Mouse (Mus musculus): ENCODE measurements at regions not wholly inside any gene's neighbourhood (a gene's known extent, or its start where the extent isn't known, plus 50 kb on each side); places are given as distances from the start of the nearest gene placed in this dataset.

DNA sequence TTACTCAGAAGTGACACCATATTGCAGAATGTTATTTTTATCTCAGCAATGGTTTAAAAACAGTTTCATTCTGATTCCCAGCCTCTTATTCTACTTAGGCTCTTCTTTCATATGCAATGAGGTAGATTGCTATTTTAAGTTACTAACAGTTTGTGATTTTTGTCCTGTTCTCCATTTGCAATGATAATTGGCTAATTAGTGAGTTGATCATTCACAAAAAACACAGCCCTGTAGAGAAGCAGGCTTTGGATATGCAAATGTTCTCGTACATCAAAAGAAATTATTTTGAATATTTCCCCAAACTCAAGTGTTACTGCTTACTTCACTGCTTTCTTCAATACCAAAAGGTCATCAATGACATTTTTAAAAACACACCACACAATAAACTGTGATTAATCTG, 184.7 kb upstream of the Galnt5 start:
- H3K36me3 ChIP-seq (ENCODE audit: insufficient read depth, low read length): no peaks in the 10 kb centered on the region
- no peak overlapping the region for H3K4me3 ChIP-seq (ENCODE audit: low read depth, low read length)
- TF ChIP-seq EP300 (IDR thresholded peaks at IDR 0.05) (no peak), CTCF (IDR thresholded peaks at IDR 0.05) (no peak)
- no peak for ATAC-seq
- no peaks in the 10 kb centered on the region for H3K4me1 ChIP-seq (ENCODE audit: insufficient read depth, low read depth, low read length)
- H3K9me3 ChIP-seq (ENCODE audit: low read length): no peaks in the 10 kb centered on the region
- no peak overlapping the region for H3K27ac ChIP-seq (ENCODE audit: low read length)
- no peak overlapping the region for H3K9ac ChIP-seq (replicated peaks; ENCODE audit: low read depth)
- H3K27me3 ChIP-seq (replicated peaks; ENCODE audit: insufficient read depth, low read length): no peaks in the 10 kb centered on the region
- H3K4me2 ChIP-seq (replicated peaks; ENCODE audit: low read depth, low read length): no peak overlapping the region
- no peak for DNase-seq (ENCODE audit: low spot score)
- 78% methylated on average over 1 of the region's 1 CpGs for WGBS

DNA sequence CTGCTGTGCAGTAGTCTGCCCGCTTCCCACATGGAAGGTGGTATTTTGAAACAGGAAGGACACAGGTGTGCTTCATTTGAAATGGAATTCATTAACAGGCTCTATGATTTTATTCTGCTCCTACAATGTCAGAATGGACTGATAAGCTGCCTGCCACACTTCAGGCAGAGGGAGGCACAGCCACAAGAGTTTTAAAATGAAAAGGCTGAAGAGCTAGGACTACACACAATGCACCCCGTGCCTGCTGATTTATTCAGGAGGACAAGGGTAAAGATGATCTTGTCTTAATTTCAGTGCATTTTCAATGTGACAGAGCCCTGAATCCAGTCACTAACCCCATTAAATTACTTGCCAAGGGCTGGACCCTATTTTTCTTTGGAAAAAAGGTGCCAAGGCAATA, 177.3 kb upstream of the Galnt5 start:
- Histone ChIP-seq H3K4me1 (ENCODE audit: insufficient read depth, low read depth, low read length) (no peaks in the 10 kb centered on the region), H3K27ac (ENCODE audit: low read length) (no peak overlapping the region), H3K9me3 (ENCODE audit: low read length) (no peaks in the 10 kb centered on the region), H3K27me3 (replicated peaks; ENCODE audit: insufficient read depth, low read length) (no peaks in the 10 kb centered on the region), H3K4me3 (ENCODE audit: low read depth, low read length) (no peak overlapping the region), H3K4me2 (replicated peaks; ENCODE audit: low read depth, low read length) (no peak overlapping the region), H3K9ac (replicated peaks; ENCODE audit: low read depth) (no peak overlapping the region), H3K36me3 (ENCODE audit: insufficient read depth, low read length) (no peaks in the 10 kb centered on the region)
- DNase-seq (ENCODE audit: low spot score) (no peak), ATAC-seq (no peak)
- WGBS: 69% methylated on average over 2 of the region's 2 CpGs
- no peak for TF ChIP-seq CTCF (IDR thresholded peaks at IDR 0.05)
- no peak for TF ChIP-seq EP300 (IDR thresholded peaks at IDR 0.05)

GRCm38 (mm10) chr2:57820923-57821322, 176.8 kb upstream of the Galnt5 start:
- Histone ChIP-seq H3K4me2 (replicated peaks; ENCODE audit: low read depth, low read length) (no peak overlapping the region), H3K27me3 (replicated peaks; ENCODE audit: insufficient read depth, low read length) (no peaks in the 10 kb centered on the region), H3K9ac (replicated peaks; ENCODE audit: low read depth) (no peak overlapping the region), H3K4me3 (ENCODE audit: low read depth, low read length) (no peak overlapping the region), H3K9me3 (ENCODE audit: low read length) (no peaks in the 10 kb centered on the region), H3K4me1 (ENCODE audit: insufficient read depth, low read depth, low read length) (no peaks in the 10 kb centered on the region), H3K36me3 (ENCODE audit: insufficient read depth, low read length) (no peaks in the 10 kb centered on the region), H3K27ac (ENCODE audit: low read length) (no peak overlapping the region)
- 95% methylated on average over 1 of the region's 1 CpGs for WGBS
- ATAC-seq: no peak
- DNase-seq (ENCODE audit: low spot score): no peak
- no peak for TF ChIP-seq EP300 (IDR thresholded peaks at IDR 0.05)
- TF ChIP-seq CTCF (IDR thresholded peaks at IDR 0.05): no peak

DNA sequence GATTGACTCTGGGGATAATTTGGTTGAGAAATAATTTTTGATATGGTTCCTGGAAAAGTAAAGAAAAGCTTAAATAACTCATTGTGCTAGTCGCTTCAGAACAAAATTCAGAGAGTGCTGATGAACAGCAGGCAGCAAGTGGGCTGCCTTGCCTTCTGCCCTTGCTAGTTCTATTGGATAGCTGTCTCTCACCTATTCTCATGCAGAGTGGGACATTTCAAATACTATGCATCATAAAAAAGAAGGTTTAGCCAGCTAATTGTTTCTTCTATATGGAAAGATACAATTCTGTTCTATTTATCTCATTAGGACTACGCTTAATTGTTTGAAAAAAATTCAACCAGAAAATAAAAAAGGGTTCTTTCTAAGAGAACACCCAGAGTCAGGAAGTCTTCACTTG, 169.4 kb upstream of the Galnt5 start:
- no peak overlapping the region for H3K4me3 ChIP-seq (ENCODE audit: low read depth, low read length)
- H3K27me3 ChIP-seq (replicated peaks; ENCODE audit: insufficient read depth, low read length): no peaks in the 10 kb centered on the region
- no peaks in the 10 kb centered on the region for H3K9me3 ChIP-seq (ENCODE audit: low read length)
- no peak overlapping the region for H3K4me2 ChIP-seq (replicated peaks; ENCODE audit: low read depth, low read length)
- WGBS: 70% methylated on average over 2 of the region's 2 CpGs
- H3K9ac ChIP-seq (replicated peaks; ENCODE audit: low read depth): no peak overlapping the region
- DNase-seq (ENCODE audit: low spot score) (no peak), ATAC-seq (no peak)
- no peaks in the 10 kb centered on the region for H3K4me1 ChIP-seq (ENCODE audit: insufficient read depth, low read depth, low read length)
- H3K36me3 ChIP-seq (ENCODE audit: insufficient read depth, low read length): no peaks in the 10 kb centered on the region
- TF ChIP-seq CTCF (IDR thresholded peaks at IDR 0.05) (no peak), EP300 (IDR thresholded peaks at IDR 0.05) (no peak)
- no peak overlapping the region for H3K27ac ChIP-seq (ENCODE audit: low read length)

DNA sequence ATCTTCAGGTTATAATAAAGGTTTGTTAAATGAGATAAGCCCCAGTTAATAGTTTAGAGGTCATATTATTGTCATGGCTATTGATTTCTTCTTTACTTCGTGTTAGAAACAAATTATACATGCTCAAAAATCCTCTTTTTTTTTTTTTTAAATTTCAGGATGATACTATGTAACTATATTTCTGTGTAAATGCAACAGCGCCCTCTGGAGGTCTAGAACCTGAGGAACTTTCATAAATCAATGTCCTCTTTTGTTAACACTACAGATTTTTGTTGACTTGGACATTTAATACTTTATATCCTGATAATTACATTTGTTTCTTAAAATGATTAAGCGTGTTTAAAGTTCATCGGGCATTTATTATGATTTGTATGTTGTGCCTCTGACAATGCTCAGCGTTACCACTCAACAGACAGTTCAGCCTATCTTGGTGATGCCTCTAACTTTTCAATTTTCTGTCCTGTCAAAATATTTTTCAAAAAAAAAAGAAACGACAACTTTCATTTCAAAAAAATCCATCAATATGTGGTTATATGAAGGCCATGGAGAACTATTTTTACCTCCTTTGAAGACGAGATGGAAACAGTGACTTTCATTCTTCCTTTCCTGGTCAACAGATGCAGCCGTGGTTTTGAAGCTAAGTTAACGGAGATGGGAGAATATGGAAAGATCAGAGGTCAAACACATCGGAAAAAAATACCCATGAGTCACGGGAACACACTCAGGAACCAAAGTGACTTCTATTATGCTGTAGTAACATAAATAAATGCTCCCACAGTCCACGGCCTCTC, 164.9 kb upstream of the Galnt5 start:
- no peaks in the 10 kb centered on the region for H3K4me1 ChIP-seq (ENCODE audit: insufficient read depth, low read depth, low read length)
- ATAC-seq: no peak
- no peak overlapping the region for H3K9ac ChIP-seq (replicated peaks; ENCODE audit: low read depth)
- TF ChIP-seq EP300 (IDR thresholded peaks at IDR 0.05) (no peak), CTCF (IDR thresholded peaks at IDR 0.05) (peak; percentile 59)
- DNase-seq (ENCODE audit: low spot score): peak; percentile 42
- no peaks in the 10 kb centered on the region for H3K36me3 ChIP-seq (ENCODE audit: insufficient read depth, low read length)
- WGBS: 28% methylated on average over 12 of the region's 12 CpGs
- no peak overlapping the region for H3K4me2 ChIP-seq (replicated peaks; ENCODE audit: low read depth, low read length)
- H3K27me3 ChIP-seq (replicated peaks; ENCODE audit: insufficient read depth, low read length): no peaks in the 10 kb centered on the region
- H3K27ac ChIP-seq (ENCODE audit: low read length): no peak overlapping the region
- no peak overlapping the region for H3K4me3 ChIP-seq (ENCODE audit: low read depth, low read length)
- no peaks in the 10 kb centered on the region for H3K9me3 ChIP-seq (ENCODE audit: low read length)

GRCm38 (mm10) chr2:57845135-57845534, 152.5 kb upstream of the Galnt5 start:
- no peaks in the 10 kb centered on the region for H3K9me3 ChIP-seq (ENCODE audit: low read length)
- no peak overlapping the region for H3K4me3 ChIP-seq (ENCODE audit: low read depth, low read length)
- ATAC-seq: no peak
- 10% methylated on average over 1 of the region's 1 CpGs for WGBS
- H3K4me2 ChIP-seq (replicated peaks; ENCODE audit: low read depth, low read length): no peak overlapping the region
- no peaks in the 10 kb centered on the region for H3K36me3 ChIP-seq (ENCODE audit: insufficient read depth, low read length)
- TF ChIP-seq EP300 (IDR thresholded peaks at IDR 0.05) (no peak), CTCF (IDR thresholded peaks at IDR 0.05) (no peak)
- no peak overlapping the region for H3K9ac ChIP-seq (replicated peaks; ENCODE audit: low read depth)
- H3K4me1 ChIP-seq (ENCODE audit: insufficient read depth, low read depth, low read length): no peaks in the 10 kb centered on the region
- DNase-seq (ENCODE audit: low spot score): no peak
- no peak overlapping the region for H3K27ac ChIP-seq (ENCODE audit: low read length)
- H3K27me3 ChIP-seq (replicated peaks; ENCODE audit: insufficient read depth, low read length): no peaks in the 10 kb centered on the region
